Mouse (Mus musculus): ENCODE measurements around the gene Atl3.

The Atl3 gene

GRCm38 (mm10) chr19:7500701-7501100 lies 6.9 kb downstream of the Atl3 start:
- DNase-seq: no peak

GRCm38 (mm10) chr19:7502432-7502831 lies 8.6 kb downstream of the Atl3 start:
- DNase-seq: no peak

- no peak for DNase-seq
Measured at GRCm38 (mm10) chr19:7506321-7506720, 12.5 kb downstream of the Atl3 start.

GRCm38 (mm10) chr19:7508026-7508425 lies 14.2 kb downstream of the Atl3 start:
- DNase-seq: peak; percentile 20 to 28

GRCm38 (mm10) chr19:7516437-7516836 lies 22.6 kb downstream of the Atl3 start:
- DNase-seq: no peak

- DNase-seq: no peak
Measured at GRCm38 (mm10) chr19:7521619-7522018, 27.8 kb downstream of the Atl3 start.

- no peak for DNase-seq
Measured at GRCm38 (mm10) chr19:7522856-7523255, 29.0 kb downstream of the Atl3 start.

GRCm38 (mm10) chr19:7523292-7523691 lies 29.5 kb downstream of the Atl3 start:
- peak; percentile 13 to 57 for DNase-seq

- no peak for DNase-seq
Measured at GRCm38 (mm10) chr19:7523781-7524180, 29.9 kb downstream of the Atl3 start.

GRCm38 (mm10) chr19:7524879-7525278 lies 31.0 kb downstream of the Atl3 start:
- DNase-seq: no peak

GRCm38 (mm10) chr19:7528639-7529428 lies 35.0 kb downstream of the Atl3 start:
- DNase-seq: peak; percentile 75 to 80

- DNase-seq: no peak
Measured at GRCm38 (mm10) chr19:7531906-7532305, 38.1 kb downstream of the Atl3 start.

- DNase-seq: peak; percentile 52 to 53
Measured at GRCm38 (mm10) chr19:7533891-7534290, 40.1 kb downstream of the Atl3 start.

GRCm38 (mm10) chr19:7548924-7549323 lies 55.1 kb downstream of the Atl3 start:
- DNase-seq: no peak

GRCm38 (mm10) chr19:7551550-7552300 lies 57.9 kb downstream of the Atl3 start:
- DNase-seq: no peak

- DNase-seq: no peak
Measured at GRCm38 (mm10) chr19:7552301-7552673, 58.4 kb downstream of the Atl3 start.

GRCm38 (mm10) chr19:7553441-7553840 lies 59.6 kb downstream of the Atl3 start:
- no peak for DNase-seq

- no peak for DNase-seq
Measured at GRCm38 (mm10) chr19:7554881-7555280, 61.0 kb downstream of the Atl3 start.

- no peak for DNase-seq
Measured at GRCm38 (mm10) chr19:7556641-7557040, 62.8 kb downstream of the Atl3 start.

GRCm38 (mm10) chr19:7557328-7557822 lies 63.5 kb downstream of the Atl3 start, which contains the start of gene Pla2g16:
Gene Pla2g16 (plus strand): TSS chr19:7557459.
- peak; percentile 34 to 52 for DNase-seq

GRCm38 (mm10) chr19:7557844-7558243 lies 64.0 kb downstream of the Atl3 start:
- DNase-seq: no peak

- no peak for DNase-seq
Measured at GRCm38 (mm10) chr19:7558675-7559074, 64.8 kb downstream of the Atl3 start.

GRCm38 (mm10) chr19:7559986-7560385 lies 66.1 kb downstream of the Atl3 start:
- no peak for DNase-seq

GRCm38 (mm10) chr19:7561456-7561855 lies 67.6 kb downstream of the Atl3 start:
- no peak for DNase-seq

Measured in cerebellum, postnatal 14 days (tissue).